Mouse (Mus musculus): ENCODE data around the gene Gm20388. TPM values are rescaled to one million over a fixed set of nuclear protein-coding genes. Genes with fewer than 3 reads are reported as not detected.

Gene Gm20388
- polyA plus RNA-seq, 1 experiment: 28.1 TPM

GRCm38 (mm10) chr8:122069281-122069680, 2158.6 kb downstream of the Gm20388 start:
- Histone ChIP-seq H3K4me3 (ENCODE audit: low read depth, low read length) (no peak overlapping the region), H3K9ac (ENCODE audit: low read depth, poor library complexity, severe bottlenecking) (no peak overlapping the region), H3K27ac (ENCODE audit: insufficient read depth, low read length) (no peak overlapping the region), H3K9me3 (replicated peaks; ENCODE audit: control insufficient read depth, insufficient read depth, low read length, poor library complexity, severe bottlenecking) (no peaks in the 10 kb centered on the region), H3K4me1 (ENCODE audit: control insufficient read depth, insufficient read depth, low read length) (peaks cover 2% of the 10 kb centered on the region), H3K27me3 (ENCODE audit: control insufficient read depth, insufficient read depth, low read length, poor library complexity, severe bottlenecking) (no peaks in the 10 kb centered on the region), H3K36me3 (ENCODE audit: control insufficient read depth, insufficient read depth, low read length, poor library complexity, severe bottlenecking) (no peaks in the 10 kb centered on the region)
- no peak for TF ChIP-seq EP300 (IDR thresholded peaks at IDR 0.05; ENCODE audit: insufficient read depth, low read depth, low read length)
- TF ChIP-seq POLR2A (IDR thresholded peaks at IDR 0.05; ENCODE audit: insufficient read depth, low read length): no peak
- TF ChIP-seq CTCF (IDR thresholded peaks at IDR 0.05; ENCODE audit: low read depth, low read length): no peak

GRCm38 (mm10) chr8:122071193-122071592, 2160.6 kb downstream of the Gm20388 start:
- Histone ChIP-seq H3K4me1 (ENCODE audit: control insufficient read depth, insufficient read depth, low read length) (no peaks in the 10 kb centered on the region), H3K9ac (ENCODE audit: low read depth, poor library complexity, severe bottlenecking) (no peak overlapping the region), H3K4me3 (ENCODE audit: low read depth, low read length) (no peak overlapping the region), H3K36me3 (ENCODE audit: control insufficient read depth, insufficient read depth, low read length, poor library complexity, severe bottlenecking) (no peaks in the 10 kb centered on the region), H3K27ac (ENCODE audit: insufficient read depth, low read length) (no peak overlapping the region), H3K9me3 (replicated peaks; ENCODE audit: control insufficient read depth, insufficient read depth, low read length, poor library complexity, severe bottlenecking) (no peaks in the 10 kb centered on the region), H3K27me3 (ENCODE audit: control insufficient read depth, insufficient read depth, low read length, poor library complexity, severe bottlenecking) (no peaks in the 10 kb centered on the region)
- TF ChIP-seq EP300 (IDR thresholded peaks at IDR 0.05; ENCODE audit: insufficient read depth, low read depth, low read length) (no peak), CTCF (IDR thresholded peaks at IDR 0.05; ENCODE audit: low read depth, low read length) (no peak), POLR2A (IDR thresholded peaks at IDR 0.05; ENCODE audit: insufficient read depth, low read length) (no peak)

GRCm38 (mm10) chr8:122073964-122074363, 2163.3 kb downstream of the Gm20388 start:
- H3K27ac ChIP-seq (ENCODE audit: insufficient read depth, low read length): no peak overlapping the region
- H3K27me3 ChIP-seq (ENCODE audit: control insufficient read depth, insufficient read depth, low read length, poor library complexity, severe bottlenecking): no peaks in the 10 kb centered on the region

DNA sequence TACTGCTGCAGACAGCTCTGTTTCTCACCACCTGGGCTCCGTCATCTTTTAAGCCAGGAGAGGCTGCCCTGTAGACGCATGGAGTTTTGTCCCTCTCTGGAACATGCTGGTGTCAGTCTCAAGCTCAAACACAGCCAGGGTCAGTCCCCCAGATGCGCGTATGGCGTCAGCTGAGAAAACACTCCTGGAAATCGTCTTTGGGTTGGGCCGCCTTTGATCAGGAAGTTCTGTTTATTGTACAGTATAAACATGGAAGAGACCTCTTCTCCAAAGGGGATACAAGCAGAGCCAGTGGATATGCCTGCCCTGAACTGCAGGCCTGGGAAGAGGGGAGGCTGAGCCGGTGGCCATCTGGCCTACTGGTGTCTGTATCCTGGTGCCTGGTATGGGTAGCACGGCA, 2163.8 kb downstream of the Gm20388 start:
- Histone ChIP-seq H3K9ac (ENCODE audit: low read depth, poor library complexity, severe bottlenecking) (no peak overlapping the region), H3K27me3 (ENCODE audit: control insufficient read depth, insufficient read depth, low read length, poor library complexity, severe bottlenecking) (no peaks in the 10 kb centered on the region), H3K27ac (ENCODE audit: insufficient read depth, low read length) (no peak overlapping the region), H3K4me1 (ENCODE audit: control insufficient read depth, insufficient read depth, low read length) (no peaks in the 10 kb centered on the region), H3K9me3 (replicated peaks; ENCODE audit: control insufficient read depth, insufficient read depth, low read length, poor library complexity, severe bottlenecking) (no peaks in the 10 kb centered on the region), H3K36me3 (ENCODE audit: control insufficient read depth, insufficient read depth, low read length, poor library complexity, severe bottlenecking) (no peaks in the 10 kb centered on the region), H3K4me3 (ENCODE audit: low read depth, low read length) (no peak overlapping the region)
- TF ChIP-seq CTCF (IDR thresholded peaks at IDR 0.05; ENCODE audit: low read depth, low read length) (no peak), EP300 (IDR thresholded peaks at IDR 0.05; ENCODE audit: insufficient read depth, low read depth, low read length) (no peak), POLR2A (IDR thresholded peaks at IDR 0.05; ENCODE audit: insufficient read depth, low read length) (no peak)

More at GRCm38 (mm10) chr8:122073964-122074363, 2163.3 kb downstream of the Gm20388 start:
- Histone ChIP-seq H3K4me1 (ENCODE audit: control insufficient read depth, insufficient read depth, low read length) (no peaks in the 10 kb centered on the region), H3K4me3 (ENCODE audit: low read depth, low read length) (no peak overlapping the region), H3K9me3 (replicated peaks; ENCODE audit: control insufficient read depth, insufficient read depth, low read length, poor library complexity, severe bottlenecking) (no peaks in the 10 kb centered on the region), H3K36me3 (ENCODE audit: control insufficient read depth, insufficient read depth, low read length, poor library complexity, severe bottlenecking) (no peaks in the 10 kb centered on the region), H3K9ac (ENCODE audit: low read depth, poor library complexity, severe bottlenecking) (no peak overlapping the region)
- TF ChIP-seq CTCF (IDR thresholded peaks at IDR 0.05; ENCODE audit: low read depth, low read length) (no peak), EP300 (IDR thresholded peaks at IDR 0.05; ENCODE audit: insufficient read depth, low read depth, low read length) (no peak), POLR2A (IDR thresholded peaks at IDR 0.05; ENCODE audit: insufficient read depth, low read length) (no peak)

DNA sequence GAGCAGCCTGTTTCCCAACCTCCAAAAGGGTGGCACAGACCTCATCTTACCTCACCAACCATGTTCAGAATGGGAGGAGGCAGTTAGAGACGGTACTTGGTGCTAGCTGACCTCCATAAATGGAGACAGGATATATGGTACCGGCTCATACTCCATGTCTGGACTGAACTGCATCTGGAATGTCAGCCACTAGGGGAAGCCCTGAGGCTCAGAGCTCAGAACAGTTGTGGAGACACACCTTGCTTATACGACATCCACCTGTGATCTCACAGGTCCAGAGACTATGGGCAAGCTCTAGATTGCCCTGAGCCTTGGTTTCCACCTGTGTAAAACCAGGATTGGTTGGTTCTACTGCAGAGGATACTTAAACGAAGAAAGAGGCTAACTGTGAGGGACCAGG, 2164.3 kb downstream of the Gm20388 start:
- H3K4me1 ChIP-seq (ENCODE audit: control insufficient read depth, insufficient read depth, low read length): no peaks in the 10 kb centered on the region
- H3K36me3 ChIP-seq (ENCODE audit: control insufficient read depth, insufficient read depth, low read length, poor library complexity, severe bottlenecking): no peaks in the 10 kb centered on the region
- no peak overlapping the region for H3K4me3 ChIP-seq (ENCODE audit: low read depth, low read length)
- no peak overlapping the region for H3K27ac ChIP-seq (ENCODE audit: insufficient read depth, low read length)
- H3K27me3 ChIP-seq (ENCODE audit: control insufficient read depth, insufficient read depth, low read length, poor library complexity, severe bottlenecking): no peaks in the 10 kb centered on the region
- TF ChIP-seq POLR2A (IDR thresholded peaks at IDR 0.05; ENCODE audit: insufficient read depth, low read length) (no peak), CTCF (IDR thresholded peaks at IDR 0.05; ENCODE audit: low read depth, low read length) (no peak), EP300 (IDR thresholded peaks at IDR 0.05; ENCODE audit: insufficient read depth, low read depth, low read length) (no peak)
- no peak overlapping the region for H3K9ac ChIP-seq (ENCODE audit: low read depth, poor library complexity, severe bottlenecking)
- H3K9me3 ChIP-seq (replicated peaks; ENCODE audit: control insufficient read depth, insufficient read depth, low read length, poor library complexity, severe bottlenecking): no peaks in the 10 kb centered on the region

- H3K27ac ChIP-seq (ENCODE audit: insufficient read depth, low read length): no peak overlapping the region
- no peaks in the 10 kb centered on the region for H3K27me3 ChIP-seq (ENCODE audit: control insufficient read depth, insufficient read depth, low read length, poor library complexity, severe bottlenecking)
- no peaks in the 10 kb centered on the region for H3K36me3 ChIP-seq (ENCODE audit: control insufficient read depth, insufficient read depth, low read length, poor library complexity, severe bottlenecking)
- H3K4me1 ChIP-seq (ENCODE audit: control insufficient read depth, insufficient read depth, low read length): no peaks in the 10 kb centered on the region
- TF ChIP-seq CTCF (IDR thresholded peaks at IDR 0.05; ENCODE audit: low read depth, low read length) (no peak), POLR2A (IDR thresholded peaks at IDR 0.05; ENCODE audit: insufficient read depth, low read length) (no peak), EP300 (IDR thresholded peaks at IDR 0.05; ENCODE audit: insufficient read depth, low read depth, low read length) (no peak)
- H3K9ac ChIP-seq (ENCODE audit: low read depth, poor library complexity, severe bottlenecking): no peak overlapping the region
- H3K4me3 ChIP-seq (ENCODE audit: low read depth, low read length): no peak overlapping the region
- H3K9me3 ChIP-seq (replicated peaks; ENCODE audit: control insufficient read depth, insufficient read depth, low read length, poor library complexity, severe bottlenecking): no peaks in the 10 kb centered on the region
Measured at GRCm38 (mm10) chr8:122076183-122076842, 2165.7 kb downstream of the Gm20388 start.

All from ES-Bruce4 (cell line).